Mouse (Mus musculus): Measurements from ENCODE around the gene Gm17455. TPM values are rescaled to one million over a fixed set of nuclear protein-coding genes. Genes with fewer than 3 reads are reported as not detected.

Gm17455 gene
- polyA plus RNA-seq, 1 experiment: 0.66 TPM

DNA sequence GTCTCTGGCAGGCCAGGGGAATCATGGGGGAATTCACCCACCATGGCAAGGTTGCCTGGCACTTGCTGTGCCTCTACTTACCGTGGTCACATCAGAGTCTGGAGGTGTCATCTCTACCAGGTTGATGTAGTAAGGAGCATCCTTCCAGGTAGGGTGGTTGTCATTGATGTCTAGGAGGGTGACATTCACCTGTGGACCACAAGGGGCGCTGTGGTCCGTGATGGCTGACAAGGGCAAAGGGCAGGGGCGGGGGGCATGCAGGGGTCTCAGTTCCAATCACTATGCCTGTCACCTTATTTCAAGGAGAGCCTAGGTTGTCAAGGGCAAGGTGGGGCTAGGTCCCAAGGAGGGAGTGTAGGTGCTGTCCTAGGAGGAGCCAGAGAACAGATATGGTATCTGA is 20.1 kb downstream of the Gm17455 start:
- DNase-seq (ENCODE audit: low spot score): no peak

DNA sequence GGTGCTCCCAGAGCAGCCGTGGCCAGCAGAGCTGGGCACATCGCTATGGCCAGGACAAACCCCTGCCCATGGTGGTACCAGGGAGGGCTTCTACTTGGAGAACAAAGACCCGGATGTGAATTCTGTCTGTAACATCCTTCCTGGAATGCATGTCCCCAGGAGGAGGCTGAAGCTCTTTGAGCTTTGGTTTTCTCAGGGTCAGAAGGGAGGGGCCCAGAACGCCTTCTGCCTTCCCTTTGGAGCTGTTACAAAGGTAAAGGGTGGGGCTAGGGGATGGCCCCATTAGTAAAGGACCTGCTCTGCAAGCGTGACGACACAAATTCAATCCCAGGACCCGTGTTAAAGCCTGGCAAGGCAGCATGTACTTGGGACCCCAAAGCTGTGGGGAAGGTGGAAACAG is 23.2 kb downstream of the Gm17455 start:
- DNase-seq (ENCODE audit: low spot score): no peak

- DNase-seq (ENCODE audit: low spot score): no peak
These were observed 30.5 kb downstream of the Gm17455 start for GRCm38 (mm10) chr10:60430001-60430400.

DNA sequence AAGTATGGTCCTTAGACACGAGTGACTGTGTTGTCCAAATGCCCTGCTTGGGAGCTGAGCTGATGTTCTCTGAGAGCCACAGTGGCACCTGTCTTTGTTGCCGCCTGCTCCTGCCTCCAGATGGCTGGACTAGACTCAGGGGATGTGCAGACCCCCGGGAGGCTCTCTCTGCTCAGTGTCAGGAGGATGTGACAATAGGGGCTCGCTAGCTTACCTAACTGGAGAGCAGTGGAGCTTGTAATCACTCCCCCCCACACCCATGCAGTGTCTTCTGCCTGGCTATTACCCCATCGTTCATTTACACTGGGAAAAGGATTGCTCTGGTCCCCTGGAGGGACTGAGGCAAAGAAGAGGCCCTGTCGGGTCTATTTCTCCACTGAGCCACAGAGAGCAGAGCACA is 31.1 kb downstream of the Gm17455 start:
- no peak for DNase-seq (ENCODE audit: low spot score)

- no peak for DNase-seq (ENCODE audit: low spot score)
These were observed 33.2 kb downstream of the Gm17455 start for GRCm38 (mm10) chr10:60432679-60433078.

DNA sequence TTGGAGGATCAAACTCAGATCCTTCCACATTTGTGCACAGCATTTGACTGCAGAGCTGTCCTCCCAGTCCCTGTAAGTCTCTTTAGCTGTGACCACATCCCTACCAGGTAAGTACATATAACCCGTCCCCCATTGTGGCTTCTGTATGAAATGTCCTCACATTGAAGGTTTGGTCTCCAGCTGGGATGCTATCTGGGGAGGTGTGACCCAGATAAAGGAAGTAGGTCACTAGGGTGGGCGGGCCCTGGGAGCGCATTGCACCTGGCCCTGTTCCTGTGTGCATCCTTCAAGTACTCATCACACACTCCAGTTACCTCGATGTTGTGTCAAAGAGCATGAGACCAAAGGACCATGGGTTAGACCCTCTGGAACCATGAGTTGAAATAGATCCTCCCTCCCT is 42.8 kb downstream of the Gm17455 start:
- DNase-seq (ENCODE audit: low spot score): no peak

DNA sequence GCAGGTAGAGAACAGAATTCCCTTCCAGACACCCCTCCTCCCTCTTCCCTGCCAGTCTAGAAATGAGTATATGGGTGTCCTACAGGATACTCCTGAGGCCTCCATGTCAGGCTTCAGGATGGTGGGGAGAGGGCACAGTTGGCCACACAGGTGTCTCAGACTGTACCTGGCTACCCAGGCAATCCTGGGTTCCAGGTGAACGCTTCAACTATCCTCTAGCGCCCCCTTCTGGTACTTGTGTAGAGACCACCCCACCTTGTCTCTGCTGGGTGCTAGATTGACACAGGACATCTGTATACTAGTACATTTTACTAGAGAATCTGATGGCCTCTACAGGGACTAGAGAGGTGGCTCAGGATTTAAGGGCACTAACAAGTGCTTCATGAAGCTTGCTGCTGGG is 43.6 kb downstream of the Gm17455 start:
- no peak for DNase-seq (ENCODE audit: low spot score)

DNA sequence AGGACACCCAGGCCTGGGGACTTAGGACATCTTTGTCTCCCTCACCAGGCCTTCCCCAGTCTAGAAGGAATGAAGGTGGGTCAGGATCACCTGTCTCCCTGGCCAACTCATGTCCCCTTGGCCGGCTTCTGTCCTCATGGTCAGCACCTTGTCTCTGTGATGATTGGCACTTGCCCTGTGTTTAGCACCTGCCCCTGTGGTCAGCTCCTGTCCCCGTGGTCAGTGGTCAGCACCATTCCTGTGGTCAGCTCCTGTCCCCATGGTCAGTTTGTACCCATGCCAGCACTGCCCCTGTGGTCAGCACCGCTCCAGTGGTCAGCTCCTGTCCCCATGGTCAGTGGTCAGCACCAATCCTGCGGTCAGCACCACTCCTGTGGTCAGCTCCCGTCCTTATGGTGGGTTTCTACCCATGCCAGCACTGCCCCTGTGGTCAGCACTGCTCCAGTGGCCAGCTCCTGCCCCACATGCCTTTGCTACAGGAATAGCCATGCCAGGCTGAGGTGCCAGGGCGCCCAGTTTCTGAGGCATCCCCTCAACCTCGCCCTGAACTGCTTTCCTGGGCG is 45.6 kb downstream of the Gm17455 start:
- DNase-seq (ENCODE audit: low spot score): no peak

GRCm38 (mm10) chr10:60447186-60447585 is 47.7 kb downstream of the Gm17455 start:
- no peak for DNase-seq (ENCODE audit: low spot score)

Other genes with a start within 250 kb of the Gm17455 start
- gene Chst3, start 180.5 kb upstream of the Gm17455 start, polyA plus RNA-seq (2012; rRNA removed): 0.58 and 0.77 TPM in 2 replicates
- gene Psap, start 122.1 kb upstream of the Gm17455 start, polyA plus RNA-seq (2012; rRNA removed): 1,531 and 1,599 TPM in 2 replicates
- 32.9 and 42.9 TPM in 2 replicates for gene Vsir, start 52.9 kb upstream of the Gm17455 start, polyA plus RNA-seq (2012; rRNA removed)